Mouse (Mus musculus) liver, embryonic 14.5 days (tissue): ENCODE measurements around the gene Olfr1352. TPM values are rescaled to one million over a fixed set of nuclear protein-coding genes. Genes with fewer than 3 reads are reported as not detected.
"Not testable (repeated sequence)": the region's sequence is repeated elsewhere in the genome, so short reads cannot be mapped to it uniquely, and the experiment has no call there.

Experiments
- ATAC-seq: fragments of 200-750 bp; cut with Nextera tagmentation; 2 replicates; pipeline ENCODE4 v1.8.0; 2017; ENCODE audit warnings: moderate number of reproducible peaks, mild to moderate bottlenecking, moderate library complexity; ENCODE audit not compliant: insufficient read depth
- DNase-seq, 3 experiments: peaks; one replicate each; pipeline ENCODE4 v3.0.0-alpha.2; 2012 to 2013; ENCODE audit warnings: low read depth in 3 of 3, low spot score in 3 of 3
- H3K27ac ChIP-seq: fragments of 300-500 bp; sonication (generic); 2 replicates; pipeline ENCODE4 v1.5.1; 2014; ENCODE audit warnings: moderate library complexity, mild to moderate bottlenecking, control low read depth, inconsistent platforms
- H3K27me3 ChIP-seq: fragments of 300-500 bp; sonication (generic); 2 replicates; pipeline ENCODE4 v1.6.1; 2014; ENCODE audit warnings: mild to moderate bottlenecking, low read length, moderate library complexity; ENCODE audit not compliant: control insufficient read depth, insufficient read depth
- H3K36me3 ChIP-seq: fragments of 300-500 bp; sonication (generic); replicated peaks from 2 replicates; pipeline ENCODE4 v1.6.1; 2014; ENCODE audit warnings: low read depth; ENCODE audit not compliant: control insufficient read depth, insufficient read depth
- H3K4me1 ChIP-seq, 2 experiments: fragments of 200-500 bp in 1 of 2; fragments of 300-500 bp in 1 of 2; sonication (generic) in 1 of 2; replicated peaks; 2 replicates each; pipeline ENCODE4 v1.6.1; 2012 to 2014; ENCODE audit warnings: antibody characterized with exemption in 1 of 2, inconsistent platforms in 1 of 2, low read length in 1 of 2; ENCODE audit not compliant: control insufficient read depth in 2 of 2, insufficient read depth in 2 of 2
- H3K4me2 ChIP-seq: fragments of 300-500 bp; sonication (generic); 2 replicates; pipeline ENCODE4 v1.6.1; 2014; ENCODE audit warnings: low read depth, mild to moderate bottlenecking, control low read depth, moderate library complexity
- H3K4me3 ChIP-seq, 2 experiments: fragments of 200-500 bp in 1 of 2; fragments of 300-500 bp in 1 of 2; sonication (generic) in 1 of 2; 2 replicates each; pipeline ENCODE4 v1.5.1; 2012 to 2014; ENCODE audit warnings: low read depth in 2 of 2, low read length in 2 of 2, mild to moderate bottlenecking in 2 of 2, control low read depth in 1 of 2, inconsistent platforms in 1 of 2, moderate library complexity in 1 of 2; ENCODE audit not compliant: insufficient read depth in 1 of 2
- H3K9ac ChIP-seq: fragments of 300-500 bp; sonication (generic); replicated peaks from 2 replicates; pipeline ENCODE4 v1.6.1; 2014; ENCODE audit warnings: mild to moderate bottlenecking, control low read depth, moderate library complexity
- H3K9me3 ChIP-seq: fragments of 300-500 bp; sonication (generic); 2 replicates; pipeline ENCODE4 v1.6.1; 2016; ENCODE audit warnings: low read length, mixed read lengths; ENCODE audit not compliant: control insufficient read depth
- CTCF ChIP-seq: IDR thresholded peaks from 2 replicates; pipeline ENCODE4 v1.5.1; 2016; ENCODE audit warnings: antibody characterized with exemption, low read depth, control low read depth
- EP300 ChIP-seq: IDR thresholded peaks from 2 replicates; pipeline ENCODE4 v1.6.1; 2016; ENCODE audit warnings: antibody characterized with exemption, low read depth
- WGBS: fragments of 180-500 bp; shearing (Covaris S2); extraction: QIAGEN DNeasy Blood & Tissue Kit; methylation state at CpG from one replicate; pipeline ENCODE4 v1.1.7; 2014; ENCODE audit not compliant: insufficient replicate concordance; 5-methylcytosine and 5-hydroxymethylcytosine counted together
- polyA plus RNA-seq, 2 experiments: library from polyadenylated mRNA; depleted of rRNA in 1 of 2; stranded (reverse) in 1 of 2; unstranded in 1 of 2; fragments of >200 nt; fragmentation: Nextera tagmentation in 1 of 2; extraction: Ambion mirVana in 1 of 2; gene quantifications; 2 replicates each; pipeline versions ENCODE4 v1.2.1 to v1.2.3; 2012 to 2014

The Olfr1352 gene
- polyA plus RNA-seq (2012; rRNA removed), result not detected in 2 replicates
- not detected in 2 replicates for polyA plus RNA-seq (2014; fragmentation: Nextera tagmentation; extraction: Ambion mirVana)

- ATAC-seq (no peak), DNase-seq (no peak)
- H3K4me3 ChIP-seq, result no peak within 1 kb of the TSS
- H3K4me2 ChIP-seq, result no peak within 1 kb of the TSS
- H3K27ac ChIP-seq, result no peak within 1 kb of the TSS
- H3K9ac ChIP-seq, result no peak within 1 kb of the TSS
- H3K4me1 ChIP-seq, result no peaks in the 10 kb centered on the region
- H3K27me3 ChIP-seq, result no peaks in the 10 kb centered on the region
- no peaks in the 10 kb centered on the region for H3K36me3 ChIP-seq
- H3K9me3 ChIP-seq, result no peaks in the 10 kb centered on the region
- TF ChIP-seq EP300 (no peak), CTCF (no peak)
These were observed at the start of gene Olfr1352 for GRCm38 (mm10) chr10:78980750-78981149. TSS of gene Olfr1352 (plus strand) at chr10:78981050.

GRCm38 (mm10) chr10:78950336-78950735, 30.5 kb upstream of the Olfr1352 start, which contains the start of gene Olfr8:
TSS of gene Olfr8 (plus strand) at chr10:78950636.
- H3K27me3 ChIP-seq, ATAC-seq, H3K4me2 ChIP-seq, H3K9ac ChIP-seq, H3K36me3 ChIP-seq, H3K9me3 ChIP-seq, H3K4me3 ChIP-seq, H3K27ac ChIP-seq, H3K4me1 ChIP-seq, DNase-seq: not testable (repeated sequence)
- 59% methylated on average over 1 of the region's 1 CpGs for WGBS

- H3K9ac ChIP-seq, H3K4me3 ChIP-seq, H3K27me3 ChIP-seq, DNase-seq, H3K36me3 ChIP-seq, ATAC-seq, H3K9me3 ChIP-seq, H3K4me2 ChIP-seq, H3K27ac ChIP-seq, H3K4me1 ChIP-seq: not testable (repeated sequence)
These were observed 17.8 kb upstream of the Olfr1352 start, which contains the start of gene Olfr1353 for GRCm38 (mm10) chr10:78963009-78963408. TSS of gene Olfr1353 (plus strand) at chr10:78963309.

GRCm38 (mm10) chr10:79012172-79012571, 31.3 kb downstream of the Olfr1352 start, which contains the start of gene Olfr1351:
TSS of gene Olfr1351 (plus strand) at chr10:79012472.
- Histone ChIP-seq H3K9me3 (no peaks in the 10 kb centered on the region), H3K4me3 (no peak within 1 kb of the TSS), H3K36me3 (no peaks in the 10 kb centered on the region), H3K4me2 (no peak within 1 kb of the TSS), H3K4me1 (no peaks in the 10 kb centered on the region), H3K9ac (no peak within 1 kb of the TSS), H3K27ac (no peak within 1 kb of the TSS), H3K27me3 (no peaks in the 10 kb centered on the region)
- no peak for ATAC-seq
- 39% methylated on average over 1 of the region's 1 CpGs for WGBS
- DNase-seq, result no peak
- TF ChIP-seq EP300, result no peak
- no peak for TF ChIP-seq CTCF

- DNase-seq (no peak), ATAC-seq (no peak)
- TF ChIP-seq EP300, result no peak
- no peak for TF ChIP-seq CTCF
- no peaks in the 10 kb centered on the region for H3K4me1 ChIP-seq
- H3K9me3 ChIP-seq, result no peaks in the 10 kb centered on the region
- H3K4me2 ChIP-seq, result no peak within 1 kb of the TSS
- H3K27ac ChIP-seq, result no peak within 1 kb of the TSS
- H3K4me3 ChIP-seq, result no peak within 1 kb of the TSS
- H3K27me3 ChIP-seq, result no peaks in the 10 kb centered on the region
- H3K36me3 ChIP-seq, result no peaks in the 10 kb centered on the region
- H3K9ac ChIP-seq, result no peak within 1 kb of the TSS
These were observed 47.6 kb downstream of the Olfr1352 start, which contains the start of gene Olfr57 for GRCm38 (mm10) chr10:79028441-79028840. TSS of gene Olfr57 (plus strand) at chr10:79028741.

Other genes with a start within 250 kb of the Olfr1352 start
- gene Ccdc105, start 228.0 kb upstream of the Olfr1352 start, polyA plus RNA-seq (2012; rRNA removed), result not detected in 2 replicates
- gene Ccdc105, start 228.0 kb upstream of the Olfr1352 start, polyA plus RNA-seq (2014; fragmentation: Nextera tagmentation; extraction: Ambion mirVana), result not detected in 2 replicates
- gene Slc1a6, start 200.6 kb upstream of the Olfr1352 start, polyA plus RNA-seq (2012; rRNA removed), result 0.19 and 0.21 TPM in 2 replicates
- gene Slc1a6, start 200.6 kb upstream of the Olfr1352 start, polyA plus RNA-seq (2014; fragmentation: Nextera tagmentation; extraction: Ambion mirVana), result 0.06 TPM in 1 of 2 replicates, not detected in the other
- not detected in 2 replicates for gene Olfr1356, start 128.9 kb upstream of the Olfr1352 start, polyA plus RNA-seq (2012; rRNA removed)
- gene Olfr1356, start 128.9 kb upstream of the Olfr1352 start, polyA plus RNA-seq (2014; fragmentation: Nextera tagmentation; extraction: Ambion mirVana), result not detected in 2 replicates
- gene Olfr1355, start 105.5 kb upstream of the Olfr1352 start, polyA plus RNA-seq (2012; rRNA removed), result not detected in 2 replicates
- gene Olfr1355, start 105.5 kb upstream of the Olfr1352 start, polyA plus RNA-seq (2014; fragmentation: Nextera tagmentation; extraction: Ambion mirVana), result not detected in 2 replicates
- not detected in 2 replicates for gene Olfr1354, start 67.9 kb upstream of the Olfr1352 start, polyA plus RNA-seq (2012; rRNA removed)
- gene Olfr1354, start 67.9 kb upstream of the Olfr1352 start, polyA plus RNA-seq (2014; fragmentation: Nextera tagmentation; extraction: Ambion mirVana), result not detected in 2 replicates
- not detected in 2 replicates for gene Olfr8, start 30.4 kb upstream of the Olfr1352 start, polyA plus RNA-seq (2012; rRNA removed)
- gene Olfr8, start 30.4 kb upstream of the Olfr1352 start, polyA plus RNA-seq (2014; fragmentation: Nextera tagmentation; extraction: Ambion mirVana), result not detected in 2 replicates
- not detected in 2 replicates for gene Olfr1353, start 17.7 kb upstream of the Olfr1352 start, polyA plus RNA-seq (2012; rRNA removed)
- not detected in 2 replicates for gene Olfr1353, start 17.7 kb upstream of the Olfr1352 start, polyA plus RNA-seq (2014; fragmentation: Nextera tagmentation; extraction: Ambion mirVana)
- not detected in 2 replicates for gene Olfr1351, start 31.4 kb downstream of the Olfr1352 start, polyA plus RNA-seq (2012; rRNA removed)
- gene Olfr1351, start 31.4 kb downstream of the Olfr1352 start, polyA plus RNA-seq (2014; fragmentation: Nextera tagmentation; extraction: Ambion mirVana), result not detected in 2 replicates
- gene Olfr57, start 47.7 kb downstream of the Olfr1352 start, polyA plus RNA-seq (2012; rRNA removed), result not detected in 2 replicates
- gene Olfr57, start 47.7 kb downstream of the Olfr1352 start, polyA plus RNA-seq (2014; fragmentation: Nextera tagmentation; extraction: Ambion mirVana), result not detected in 2 replicates
- 0.61 and 1.4 TPM in 2 replicates for gene 2610008E11Rik, start 116.5 kb downstream of the Olfr1352 start, polyA plus RNA-seq (2012; rRNA removed)
- 2.7 and 3.4 TPM in 2 replicates for gene 2610008E11Rik, start 116.5 kb downstream of the Olfr1352 start, polyA plus RNA-seq (2014; fragmentation: Nextera tagmentation; extraction: Ambion mirVana)
- not detected in 2 replicates for gene Vmn2r80, start 167.7 kb downstream of the Olfr1352 start, polyA plus RNA-seq (2012; rRNA removed)
- not detected in 2 replicates for gene Vmn2r80, start 167.7 kb downstream of the Olfr1352 start, polyA plus RNA-seq (2014; fragmentation: Nextera tagmentation; extraction: Ambion mirVana)